Mouse (Mus musculus): ENCODE data around the gene Mis12.

The Mis12 gene

DNA sequence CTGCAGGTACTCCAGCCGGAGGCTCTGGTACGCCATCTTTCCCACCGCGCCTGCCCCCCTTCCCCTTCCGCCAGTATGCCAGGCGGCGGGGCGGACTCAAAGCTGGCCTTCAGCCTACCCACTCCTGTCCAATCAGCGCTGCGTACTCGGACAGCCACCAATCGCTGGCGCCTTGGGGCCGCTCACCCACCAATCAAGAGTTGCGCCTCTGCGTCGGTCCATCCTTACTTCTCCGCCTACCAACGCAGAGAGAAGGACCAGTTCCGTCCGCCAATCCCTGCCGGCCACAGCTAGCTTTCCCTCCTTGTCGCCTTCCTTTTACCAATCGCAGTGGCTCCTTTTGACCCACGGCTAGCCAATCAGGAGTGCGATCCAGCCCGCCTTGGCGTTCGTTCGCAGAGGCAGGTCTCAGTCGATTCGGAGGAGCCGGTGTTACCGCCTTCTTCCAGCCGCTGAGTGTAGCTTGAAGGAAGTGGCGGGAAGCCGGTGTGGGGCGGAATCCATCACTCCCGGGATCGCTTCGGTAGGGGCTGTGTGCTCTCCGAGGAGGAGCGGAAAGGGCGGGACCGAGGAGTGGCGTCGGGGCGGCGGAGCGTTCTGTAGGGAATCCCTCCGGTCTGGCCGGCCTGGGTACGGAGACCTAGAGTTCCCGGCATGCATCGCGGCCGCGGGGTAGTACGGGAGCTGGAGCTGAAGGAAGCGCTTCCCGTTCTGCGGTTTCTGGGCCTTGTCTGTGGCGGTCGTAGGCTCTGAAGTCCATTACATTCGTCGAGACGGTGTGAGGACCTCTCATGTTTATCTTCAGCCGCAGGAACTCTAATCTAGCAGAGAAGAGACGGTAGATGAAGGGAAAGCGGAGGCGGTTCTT is at the start of gene Mis12, which contains the start of gene Derl2:
TSS of gene Mis12 (plus strand) at position 411 of the 868 bp plus-strand sequence.
TSS of gene Derl2 (minus strand) at position 641 of the 868 bp plus-strand sequence.
- H3K27me3 ChIP-seq (ENCODE audit: insufficient read depth, low read length) = no peaks in the 10 kb centered on the region
- TF ChIP-seq CTCF (conservative IDR thresholded peaks at IDR 0.05; ENCODE audit: low read length) (no peak), POU5F1 (IDR thresholded peaks at IDR 0.05; ENCODE audit: borderline replicate concordance, low read length) (no peak), NANOG (IDR thresholded peaks at IDR 0.05; ENCODE audit: borderline replicate concordance, low read length) (no peak)
- H3K36me3 ChIP-seq (ENCODE audit: insufficient read depth, low read length) = peaks cover 53% of the 10 kb centered on the region

DNA sequence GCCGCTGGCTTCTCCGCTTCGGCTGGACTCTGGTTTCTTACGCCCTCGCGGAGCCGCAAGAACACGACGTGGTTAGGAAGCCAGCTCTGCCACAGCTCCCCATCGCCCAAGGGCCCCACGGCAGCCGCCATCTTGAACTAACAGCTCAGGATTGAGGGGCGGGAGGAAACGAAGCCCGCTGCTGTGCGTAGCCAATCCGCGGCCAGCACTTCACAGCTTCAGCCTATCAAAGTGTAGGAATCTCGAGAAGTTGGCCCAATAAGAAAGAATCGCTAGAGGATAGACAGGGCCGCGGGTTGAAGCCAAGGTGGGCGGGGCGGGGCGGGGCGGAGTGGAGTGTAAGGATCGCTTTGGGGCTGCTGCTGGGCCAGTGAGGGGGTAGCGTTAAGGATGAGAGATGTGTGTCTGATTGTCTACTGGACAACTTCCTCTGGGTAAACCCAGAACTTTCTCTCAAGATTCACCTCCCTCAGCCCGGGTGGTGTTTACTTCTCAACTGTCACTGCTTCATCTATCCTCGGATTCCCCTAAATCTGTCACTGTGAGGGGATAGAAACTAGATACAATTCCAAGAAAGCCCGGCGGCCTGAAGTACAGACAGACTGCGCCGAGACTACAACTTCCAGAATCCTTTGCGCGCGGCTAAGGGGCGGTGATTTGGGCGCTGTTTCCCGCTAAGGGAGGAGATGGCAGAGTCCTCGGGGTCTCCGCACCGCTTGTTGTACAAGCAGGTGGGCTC is 49.4 kb upstream of the Mis12 start, which contains the start of the genes Nup88 and Rpain:
TSS of gene Nup88 (minus strand) at position 153 of the 739 bp plus-strand sequence.
TSS of gene Rpain (plus strand) at position 393 of the 739 bp plus-strand sequence.
- TF ChIP-seq CTCF (conservative IDR thresholded peaks at IDR 0.05; ENCODE audit: low read length) = no peak
- Histone ChIP-seq H3K4me3 (replicated peaks; ENCODE audit: low read length) (peak within 1 kb of the TSS; percentile 97), H3K9me3 (ENCODE audit: low read length) (no peaks in the 10 kb centered on the region), H3K36me3 (ENCODE audit: insufficient read depth, low read length) (peaks cover 61% of the 10 kb centered on the region), H3K4me1 (replicated peaks; ENCODE audit: low read depth, low read length) (peaks cover 40% of the 10 kb centered on the region), H3K27me3 (ENCODE audit: insufficient read depth, low read length) (no peaks in the 10 kb centered on the region)

More for the DNA sequence above, at the start of gene Mis12, which contains the start of gene Derl2:
- Histone ChIP-seq H3K4me1 (replicated peaks; ENCODE audit: low read depth, low read length) (peaks cover 46% of the 10 kb centered on the region), H3K4me3 (replicated peaks; ENCODE audit: low read length) (peak within 1 kb of the TSS; percentile 97), H3K9me3 (ENCODE audit: low read length) (no peaks in the 10 kb centered on the region)

DNA sequence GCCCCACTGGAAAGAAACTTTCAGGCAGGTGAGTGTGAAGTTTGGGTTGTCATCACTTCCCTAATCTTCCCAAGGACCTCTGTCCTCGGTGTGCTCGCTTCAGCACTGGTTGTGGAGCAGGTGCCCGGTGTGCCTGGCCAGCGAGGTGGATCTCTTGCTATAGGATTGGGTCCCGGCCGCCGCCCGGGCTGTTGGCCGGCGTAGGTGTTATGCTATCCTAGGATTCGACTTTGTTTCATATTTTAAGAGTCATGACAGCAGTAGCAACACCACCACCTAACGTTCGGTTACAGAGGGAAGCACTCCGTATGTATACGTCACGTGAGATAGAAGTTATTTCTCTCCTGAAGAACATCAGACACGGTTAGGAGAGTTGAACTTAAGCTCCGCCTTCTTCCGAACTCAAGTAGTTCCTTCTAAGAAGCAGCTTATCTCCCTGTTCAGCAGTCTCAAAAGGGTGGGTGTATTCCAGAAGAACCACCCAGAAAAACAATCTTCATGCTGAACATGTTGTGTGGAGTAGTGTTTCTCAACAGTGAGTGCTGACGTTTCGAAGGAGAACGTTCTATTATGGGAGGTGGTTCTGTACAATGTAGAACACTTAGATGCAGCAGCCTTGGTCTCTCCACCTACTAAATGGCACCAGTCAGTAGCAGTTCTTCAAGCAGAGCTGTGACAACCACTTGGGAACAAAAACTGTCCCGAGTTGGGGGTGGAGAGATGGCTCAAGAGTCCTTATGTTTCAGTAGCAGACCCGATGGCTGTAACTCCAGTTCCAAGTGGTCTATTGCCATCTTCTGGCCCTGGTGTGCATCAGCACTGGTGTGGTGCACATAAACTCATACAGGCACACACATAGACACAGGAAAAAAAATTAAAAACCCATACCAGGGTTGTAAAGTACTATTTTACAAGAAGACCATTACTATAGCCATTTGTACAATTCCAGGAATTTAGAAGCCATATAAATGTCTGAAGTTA is 48.6 kb upstream of the Mis12 start:
- Histone ChIP-seq H3K4me3 (replicated peaks; ENCODE audit: low read length) (peak overlapping the region; percentile 95), H3K4me1 (replicated peaks; ENCODE audit: low read depth, low read length) (peaks cover 32% of the 10 kb centered on the region), H3K36me3 (ENCODE audit: insufficient read depth, low read length) (peaks cover 61% of the 10 kb centered on the region), H3K9me3 (ENCODE audit: low read length) (no peaks in the 10 kb centered on the region), H3K27me3 (ENCODE audit: insufficient read depth, low read length) (no peaks in the 10 kb centered on the region)
- TF ChIP-seq NANOG (IDR thresholded peaks at IDR 0.05; ENCODE audit: borderline replicate concordance, low read length) (no peak), POU5F1 (IDR thresholded peaks at IDR 0.05; ENCODE audit: borderline replicate concordance, low read length) (no peak), CTCF (conservative IDR thresholded peaks at IDR 0.05; ENCODE audit: low read length) (peak; percentile 40)

DNA sequence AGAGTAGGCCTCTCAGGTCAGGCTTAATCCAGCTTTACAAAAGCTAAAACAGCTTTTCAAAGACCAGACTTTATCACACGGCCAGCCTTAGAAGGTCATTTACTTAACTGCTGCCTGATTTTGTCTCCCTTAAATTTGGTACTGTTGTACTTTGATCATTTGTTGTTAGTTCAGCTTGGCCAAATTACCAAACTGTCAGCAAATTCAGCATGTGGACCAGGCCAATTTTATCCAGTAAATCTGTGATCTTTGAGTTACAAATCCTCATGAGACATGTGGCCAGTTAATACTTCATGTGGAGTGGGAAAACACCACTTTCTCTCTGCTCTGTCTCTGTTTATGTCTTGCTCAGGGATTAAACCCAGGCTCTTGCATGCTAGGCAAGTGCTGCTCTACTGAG is 46.8 kb upstream of the Mis12 start:
- peaks cover 27% of the 10 kb centered on the region for H3K4me1 ChIP-seq (replicated peaks; ENCODE audit: low read depth, low read length)
- H3K4me3 ChIP-seq (replicated peaks; ENCODE audit: low read length) = no peak overlapping the region
- TF ChIP-seq NANOG (IDR thresholded peaks at IDR 0.05; ENCODE audit: borderline replicate concordance, low read length) = no peak
- no peak for TF ChIP-seq POU5F1 (IDR thresholded peaks at IDR 0.05; ENCODE audit: borderline replicate concordance, low read length)
- TF ChIP-seq CTCF (conservative IDR thresholded peaks at IDR 0.05; ENCODE audit: low read length) = no peak
- peaks cover 67% of the 10 kb centered on the region for H3K36me3 ChIP-seq (ENCODE audit: insufficient read depth, low read length)
- H3K9me3 ChIP-seq (ENCODE audit: low read length) = no peaks in the 10 kb centered on the region
- H3K27me3 ChIP-seq (ENCODE audit: insufficient read depth, low read length) = no peaks in the 10 kb centered on the region

DNA sequence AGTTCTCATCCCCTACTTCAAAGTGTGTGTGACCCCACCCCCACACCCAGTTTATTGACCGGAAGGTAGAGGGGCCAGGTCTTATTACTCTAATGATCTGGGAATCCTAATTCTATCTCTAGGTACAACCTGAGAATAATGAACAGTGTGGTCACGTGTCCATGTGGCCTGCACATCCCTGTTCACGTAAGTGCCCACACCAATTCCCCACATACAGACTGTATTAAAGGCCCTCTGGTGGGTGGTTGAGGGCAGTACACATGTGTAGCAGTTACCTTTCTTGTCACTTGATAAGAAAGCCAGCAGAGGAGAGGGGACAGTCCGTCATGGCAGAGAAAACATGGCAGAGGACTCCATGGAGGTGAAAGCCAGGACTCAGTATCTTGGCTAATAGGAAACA is 45.5 kb upstream of the Mis12 start:
- Histone ChIP-seq H3K27me3 (ENCODE audit: insufficient read depth, low read length) (no peaks in the 10 kb centered on the region), H3K4me3 (replicated peaks; ENCODE audit: low read length) (no peak overlapping the region), H3K4me1 (replicated peaks; ENCODE audit: low read depth, low read length) (peaks cover 28% of the 10 kb centered on the region), H3K9me3 (ENCODE audit: low read length) (no peaks in the 10 kb centered on the region), H3K36me3 (ENCODE audit: insufficient read depth, low read length) (peaks cover 74% of the 10 kb centered on the region)
- peak; percentile 39 for TF ChIP-seq CTCF (conservative IDR thresholded peaks at IDR 0.05; ENCODE audit: low read length)
- TF ChIP-seq NANOG (IDR thresholded peaks at IDR 0.05; ENCODE audit: borderline replicate concordance, low read length) = no peak
- TF ChIP-seq POU5F1 (IDR thresholded peaks at IDR 0.05; ENCODE audit: borderline replicate concordance, low read length) = no peak

DNA sequence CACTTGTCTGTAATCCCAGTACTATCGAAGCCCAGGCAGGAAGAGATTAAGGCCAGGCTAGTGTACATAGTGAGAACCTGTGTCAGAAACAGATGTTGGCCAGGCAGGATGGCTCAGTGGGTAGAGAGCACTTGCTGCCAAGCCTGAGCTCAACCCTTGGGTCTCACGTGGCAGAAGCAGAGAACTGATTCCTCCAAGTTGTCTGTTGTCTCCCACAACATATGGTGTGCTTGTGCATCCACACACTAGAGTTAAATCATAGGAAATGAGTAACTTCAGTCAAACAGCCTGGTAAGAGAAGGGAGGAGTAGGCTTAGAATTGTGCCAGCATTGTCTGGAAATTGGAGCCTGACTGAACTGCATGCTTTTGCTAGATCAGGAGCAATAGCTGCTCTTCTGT is 44.2 kb upstream of the Mis12 start:
- peaks cover 86% of the 10 kb centered on the region for H3K36me3 ChIP-seq (ENCODE audit: insufficient read depth, low read length)
- H3K27me3 ChIP-seq (ENCODE audit: insufficient read depth, low read length) = no peaks in the 10 kb centered on the region
- H3K4me1 ChIP-seq (replicated peaks; ENCODE audit: low read depth, low read length) = peaks cover 39% of the 10 kb centered on the region
- TF ChIP-seq CTCF (conservative IDR thresholded peaks at IDR 0.05; ENCODE audit: low read length) (no peak), NANOG (IDR thresholded peaks at IDR 0.05; ENCODE audit: borderline replicate concordance, low read length) (no peak), POU5F1 (IDR thresholded peaks at IDR 0.05; ENCODE audit: borderline replicate concordance, low read length) (no peak)
- H3K4me3 ChIP-seq (replicated peaks; ENCODE audit: low read length) = no peak overlapping the region
- H3K9me3 ChIP-seq (ENCODE audit: low read length) = no peaks in the 10 kb centered on the region

DNA sequence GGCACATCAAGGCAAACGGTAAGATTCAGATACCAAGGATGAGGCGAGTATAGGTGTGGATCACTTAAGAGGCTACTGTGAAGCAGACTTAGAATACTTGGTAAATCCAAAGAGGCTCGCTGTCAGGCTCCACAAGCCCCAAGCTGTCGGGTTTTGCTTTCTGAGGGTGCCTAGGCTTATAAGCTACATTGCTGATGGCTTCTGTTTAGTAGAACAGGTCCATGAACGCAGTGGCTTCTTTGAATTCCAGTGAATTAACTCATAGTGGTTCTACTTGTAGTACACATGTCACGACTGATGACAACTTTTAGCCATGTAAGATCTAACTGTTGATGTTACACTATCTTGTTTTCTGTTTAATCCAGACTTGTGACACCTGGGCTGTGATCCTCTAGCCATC is 42.1 kb upstream of the Mis12 start:
- H3K9me3 ChIP-seq (ENCODE audit: low read length) = no peaks in the 10 kb centered on the region
- no peaks in the 10 kb centered on the region for H3K27me3 ChIP-seq (ENCODE audit: insufficient read depth, low read length)
- no peak overlapping the region for H3K4me3 ChIP-seq (replicated peaks; ENCODE audit: low read length)
- H3K4me1 ChIP-seq (replicated peaks; ENCODE audit: low read depth, low read length) = peaks cover 44% of the 10 kb centered on the region
- TF ChIP-seq CTCF (conservative IDR thresholded peaks at IDR 0.05; ENCODE audit: low read length) (no peak), POU5F1 (IDR thresholded peaks at IDR 0.05; ENCODE audit: borderline replicate concordance, low read length) (no peak), NANOG (IDR thresholded peaks at IDR 0.05; ENCODE audit: borderline replicate concordance, low read length) (no peak)
- peaks cover 97% of the 10 kb centered on the region for H3K36me3 ChIP-seq (ENCODE audit: insufficient read depth, low read length)

Measured in E14TG2a.4 (cell line).